Mouse (Mus musculus) R1 (cell line): ENCODE measurements at regions not wholly inside any gene's neighbourhood (a gene's known extent, or its start where the extent isn't known, plus 50 kb on each side); places are given as distances from the start of the nearest gene placed in this dataset.

Source experiments
- DNase-seq: peaks from one replicate; pipeline ENCODE4 v3.0.0-alpha.2; 2018; ENCODE audit warnings: low read depth, low spot score

GRCm38 (mm10) chr10:39219366-39219765 is 55.8 kb upstream of the Ccn6 start:
- no peak for DNase-seq

DNA sequence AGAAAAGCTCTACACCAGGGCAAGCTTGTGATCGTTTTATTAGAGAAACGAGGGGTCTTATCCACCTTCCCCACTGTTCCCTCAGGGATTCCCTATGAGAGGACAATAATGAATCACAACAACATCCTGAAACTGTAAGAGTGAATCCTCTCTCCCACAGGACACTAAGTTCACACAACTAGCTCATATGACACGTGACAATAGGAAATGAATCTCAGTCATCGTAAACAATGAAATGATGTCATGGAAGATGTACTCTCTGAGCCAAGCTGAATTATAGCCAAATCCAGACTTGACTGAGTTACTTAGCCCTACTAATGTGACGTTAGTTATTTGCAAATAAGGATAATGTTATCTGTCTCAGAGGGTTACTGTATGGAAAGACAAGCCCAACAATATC is 54.6 kb upstream of the Ccn6 start:
- no peak for DNase-seq

DNA sequence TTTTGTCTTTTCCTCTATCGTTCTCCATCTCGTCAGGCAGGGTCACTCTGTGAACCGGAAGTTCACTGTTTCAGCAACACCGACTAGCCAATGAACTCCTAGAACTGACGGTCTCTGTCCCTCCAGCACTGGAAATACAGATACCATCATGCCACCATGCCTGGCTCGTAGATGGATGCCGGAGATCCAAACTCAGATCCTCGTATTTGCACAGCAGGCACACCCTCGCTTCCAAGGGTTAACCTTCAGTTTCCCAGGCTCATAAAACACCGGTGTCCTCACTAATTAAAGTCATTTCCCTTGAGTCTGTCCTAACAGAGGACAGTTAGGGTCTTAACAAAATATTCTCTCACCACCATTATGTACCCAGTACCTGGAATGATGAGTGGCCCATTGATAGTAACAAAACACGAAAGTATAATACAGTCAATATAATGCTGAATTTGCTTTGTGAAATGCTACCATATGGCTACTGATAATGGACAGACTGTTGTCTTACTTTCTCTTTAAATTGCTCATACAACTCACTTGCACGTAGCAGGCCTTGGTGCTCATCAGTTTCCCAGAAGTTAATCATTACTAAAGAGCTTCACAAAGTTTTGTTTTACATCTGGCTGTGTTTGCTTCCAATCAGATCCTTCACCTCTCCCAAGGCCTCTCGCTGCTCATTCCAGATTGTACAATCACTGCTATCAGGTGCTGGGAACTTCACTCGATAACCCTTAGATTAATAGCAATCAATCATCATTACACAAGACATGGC is 52.7 kb upstream of the Ccn6 start:
- DNase-seq, result no peak

DNA sequence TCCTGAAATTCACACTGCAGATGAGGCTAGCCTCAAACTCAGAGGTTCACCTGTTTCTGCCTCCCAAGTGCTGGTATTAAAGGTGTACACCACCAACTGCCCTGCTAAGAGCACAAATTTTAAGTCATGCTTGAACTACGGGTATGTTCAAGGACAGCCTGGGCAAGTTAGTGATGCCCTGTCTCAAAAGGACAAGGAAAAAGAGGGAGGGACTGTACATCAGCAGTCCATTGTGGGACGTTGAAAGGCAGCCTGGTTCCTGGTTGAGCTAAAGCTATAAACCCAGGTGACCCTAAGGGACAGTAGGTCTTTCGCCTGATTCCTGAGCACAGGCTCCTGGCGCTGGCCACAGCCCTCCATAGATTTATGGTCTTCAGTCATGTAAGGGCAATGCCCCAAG is 51.0 kb upstream of the Ccn6 start:
- DNase-seq, result no peak
